Mouse (Mus musculus): ENCODE measurements around the gene Dnajb12. TPM values are rescaled to one million over a fixed set of nuclear protein-coding genes. Genes with fewer than 3 reads are reported as not detected.

Dnajb12 gene
- polyA plus RNA-seq, 1 experiment from 2014 or later = 29.8 TPM

DNA sequence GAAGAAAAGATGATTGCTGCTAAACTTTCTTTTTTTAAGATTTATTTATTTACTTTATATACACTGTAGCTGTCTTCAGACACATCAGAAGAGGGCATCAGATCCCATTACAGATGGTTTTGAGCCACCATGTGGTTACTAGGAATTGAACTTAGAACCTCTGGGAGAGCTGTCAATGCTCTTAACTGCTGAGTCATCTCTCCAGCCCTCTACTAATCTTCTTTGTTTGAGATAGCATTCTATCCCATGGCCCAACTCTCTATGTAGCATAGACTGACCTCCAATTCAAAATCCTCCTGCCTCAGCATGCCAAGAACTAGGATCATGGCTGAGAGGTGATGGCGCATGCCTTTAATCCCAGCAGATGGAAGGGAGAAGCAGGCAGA lies 6.7 kb downstream of the Dnajb12 start:
- Histone ChIP-seq H3K4me3 (ENCODE audit: low read depth, low read length) (no peak overlapping the region), H3K36me3 (ENCODE audit: control insufficient read depth, insufficient read depth, low read length) (no peaks in the 10 kb centered on the region; the same call in 1 of the 2 replicates), H3K9me3 (ENCODE audit: control insufficient read depth, low read depth, low read length) (no peaks in the 10 kb centered on the region), H3K27me3 (ENCODE audit: control insufficient read depth, insufficient read depth, low read length) (no peaks in the 10 kb centered on the region), H3K9ac (replicated peaks; ENCODE audit: low read depth, low read length) (no peak overlapping the region), H3K27ac (ENCODE audit: low read length) (no peak overlapping the region), H3K4me2 (replicated peaks; ENCODE audit: low read depth, low read length) (no peak overlapping the region), H3K4me1 (ENCODE audit: control insufficient read depth, insufficient read depth, low read length) (peaks cover 2% of the 10 kb centered on the region; the same call in 1 of the 2 replicates)
- no peak for ATAC-seq (ENCODE audit: insufficient number of reproducible peaks, insufficient read depth, low FRiP score, low read depth)
- 96% methylated on average over 1 of the region's 1 CpGs for WGBS

DNA sequence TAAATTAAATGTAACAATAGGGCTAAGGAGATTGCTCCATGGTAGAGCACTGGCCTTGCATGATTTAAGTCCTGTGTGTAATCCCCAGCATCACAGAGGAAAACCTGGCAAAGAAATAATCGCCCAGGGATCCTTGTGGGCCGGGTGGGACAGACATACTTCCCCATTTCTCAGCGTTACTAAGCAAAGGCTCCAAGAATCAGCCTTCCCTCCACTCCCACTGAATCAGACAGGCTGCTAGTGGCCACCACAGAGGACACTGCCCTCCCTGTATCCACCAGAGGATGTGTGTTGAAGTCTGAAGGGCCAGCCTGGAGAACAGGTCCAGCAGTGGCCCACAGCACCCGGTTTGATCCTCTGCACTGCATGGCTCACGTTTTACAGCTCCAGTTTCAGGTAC lies 8.1 kb downstream of the Dnajb12 start:
- no peaks in the 10 kb centered on the region for H3K4me1 ChIP-seq (ENCODE audit: control insufficient read depth, insufficient read depth, low read length)
- H3K9ac ChIP-seq (replicated peaks; ENCODE audit: low read depth, low read length) = no peak overlapping the region
- H3K4me3 ChIP-seq (ENCODE audit: low read depth, low read length) = no peak overlapping the region
- H3K4me2 ChIP-seq (replicated peaks; ENCODE audit: low read depth, low read length) = no peak overlapping the region
- 88% methylated on average over 5 of the region's 5 CpGs for WGBS
- peaks cover 13% of the 10 kb centered on the region; the same call in 1 of the 2 replicates for H3K36me3 ChIP-seq (ENCODE audit: control insufficient read depth, insufficient read depth, low read length)
- ATAC-seq (ENCODE audit: insufficient number of reproducible peaks, insufficient read depth, low FRiP score, low read depth) = no peak
- no peaks in the 10 kb centered on the region for H3K27me3 ChIP-seq (ENCODE audit: control insufficient read depth, insufficient read depth, low read length)
- no peak overlapping the region for H3K27ac ChIP-seq (ENCODE audit: low read length)
- no peaks in the 10 kb centered on the region for H3K9me3 ChIP-seq (ENCODE audit: control insufficient read depth, low read depth, low read length)

DNA sequence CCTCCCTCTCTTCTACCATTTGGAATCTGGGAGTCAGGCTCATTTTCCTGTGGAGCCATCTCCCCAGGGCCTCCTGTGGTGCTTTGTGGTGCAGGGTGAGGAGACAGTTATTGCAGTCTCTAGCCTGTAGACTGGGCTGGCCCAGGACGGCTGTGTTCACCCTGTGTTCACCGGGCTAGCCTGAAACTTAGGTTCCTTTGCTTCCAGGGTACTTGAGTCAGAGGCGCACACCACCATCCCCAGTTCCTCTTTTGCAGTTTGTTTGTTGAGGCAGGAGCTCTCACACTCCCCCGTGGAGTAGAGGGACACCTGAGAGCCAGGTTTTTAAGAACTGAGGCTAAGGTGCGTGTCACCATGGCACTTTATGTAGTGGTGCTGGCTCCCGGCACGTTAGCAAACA lies 10.0 kb downstream of the Dnajb12 start:
- Histone ChIP-seq H3K36me3 (ENCODE audit: control insufficient read depth, insufficient read depth, low read length) (peaks cover 28% of the 10 kb centered on the region), H3K27ac (ENCODE audit: low read length) (no peak overlapping the region), H3K9me3 (ENCODE audit: control insufficient read depth, low read depth, low read length) (no peaks in the 10 kb centered on the region), H3K9ac (replicated peaks; ENCODE audit: low read depth, low read length) (no peak overlapping the region), H3K4me3 (ENCODE audit: low read depth, low read length) (no peak overlapping the region), H3K4me2 (replicated peaks; ENCODE audit: low read depth, low read length) (no peak overlapping the region), H3K4me1 (ENCODE audit: control insufficient read depth, insufficient read depth, low read length) (no peaks in the 10 kb centered on the region), H3K27me3 (ENCODE audit: control insufficient read depth, insufficient read depth, low read length) (no peaks in the 10 kb centered on the region)
- no peak for ATAC-seq (ENCODE audit: insufficient number of reproducible peaks, insufficient read depth, low FRiP score, low read depth)
- WGBS = 89% methylated on average over 7 of the region's 7 CpGs

DNA sequence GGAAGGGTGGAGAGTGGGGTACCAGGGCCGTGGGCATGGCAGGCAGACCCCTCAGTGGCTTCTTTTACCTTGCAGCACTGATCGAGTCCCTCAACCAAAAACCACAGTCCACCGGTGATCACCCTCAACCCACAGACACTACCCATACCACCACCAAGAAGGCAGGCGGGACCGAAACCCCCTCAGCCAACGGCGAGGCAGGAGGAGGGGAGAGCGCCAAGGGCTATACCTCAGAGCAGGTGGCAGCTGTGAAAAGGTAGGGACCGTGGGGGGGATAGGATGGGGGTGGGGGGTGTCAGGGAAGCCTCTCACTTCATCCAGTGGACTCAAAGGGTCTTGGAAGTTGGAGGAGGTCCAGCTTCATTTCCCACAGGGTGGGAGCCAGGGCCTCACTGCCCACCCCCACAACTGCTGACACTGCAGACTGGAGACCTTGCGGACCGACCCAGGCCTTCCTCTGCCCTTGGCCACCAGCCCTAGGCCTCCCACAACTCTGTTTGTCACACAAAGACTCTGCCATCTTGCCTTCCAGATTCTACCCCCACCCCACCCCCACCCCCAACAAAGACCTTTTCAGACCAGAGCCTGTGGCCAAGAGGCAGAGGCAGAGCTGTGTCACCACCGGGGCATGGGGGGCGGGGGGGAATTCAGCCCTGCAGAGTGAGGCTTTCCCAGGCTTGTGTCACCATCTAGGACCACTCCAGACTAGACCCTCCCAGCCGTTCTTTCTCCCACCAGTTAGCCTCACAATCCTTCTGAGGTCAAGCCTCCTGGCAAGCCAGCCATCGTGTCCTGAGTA lies 10.8 kb downstream of the Dnajb12 start:
- Histone ChIP-seq H3K36me3 (ENCODE audit: control insufficient read depth, insufficient read depth, low read length) (peaks cover 31% of the 10 kb centered on the region), H3K9ac (replicated peaks; ENCODE audit: low read depth, low read length) (no peak overlapping the region), H3K27me3 (ENCODE audit: control insufficient read depth, insufficient read depth, low read length) (no peaks in the 10 kb centered on the region), H3K4me1 (ENCODE audit: control insufficient read depth, insufficient read depth, low read length) (no peaks in the 10 kb centered on the region), H3K27ac (ENCODE audit: low read length) (no peak overlapping the region), H3K4me3 (ENCODE audit: low read depth, low read length) (no peak overlapping the region), H3K4me2 (replicated peaks; ENCODE audit: low read depth, low read length) (no peak overlapping the region), H3K9me3 (ENCODE audit: control insufficient read depth, low read depth, low read length) (no peaks in the 10 kb centered on the region)
- 80% methylated on average over 15 of the region's 15 CpGs for WGBS
- 0 out of 2 replicates have a peak, but pooled peaks have one; percentile 1 for ATAC-seq (ENCODE audit: insufficient number of reproducible peaks, insufficient read depth, low FRiP score, low read depth)

DNA sequence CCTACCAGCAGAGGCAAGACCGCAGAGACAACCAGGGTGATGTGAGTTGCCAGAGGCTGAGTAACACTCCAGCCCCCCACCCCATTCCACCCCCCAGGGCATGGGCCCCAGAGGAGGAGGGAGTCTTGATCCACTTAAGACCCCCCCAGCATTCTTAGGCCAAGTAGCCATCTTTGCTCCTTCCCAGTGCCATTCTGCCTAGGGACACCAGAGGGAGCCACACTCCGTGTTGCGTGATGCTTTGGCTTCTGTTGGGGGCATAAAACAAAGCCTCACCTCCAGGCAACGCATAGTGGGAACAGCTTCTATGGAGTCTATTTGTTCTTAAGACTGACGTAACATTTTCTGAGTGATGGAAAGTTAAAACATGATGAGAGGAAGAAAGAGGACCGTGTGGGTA lies 13.6 kb downstream of the Dnajb12 start:
- no peak overlapping the region for H3K27ac ChIP-seq (ENCODE audit: low read length)
- H3K9ac ChIP-seq (replicated peaks; ENCODE audit: low read depth, low read length) = no peak overlapping the region
- ATAC-seq (ENCODE audit: insufficient number of reproducible peaks, insufficient read depth, low FRiP score, low read depth) = no peak; the same call in 1 of the 2 replicates
- H3K36me3 ChIP-seq (ENCODE audit: control insufficient read depth, insufficient read depth, low read length) = peaks cover 54% of the 10 kb centered on the region
- WGBS = 40% methylated on average over 6 of the region's 6 CpGs
- H3K4me1 ChIP-seq (ENCODE audit: control insufficient read depth, insufficient read depth, low read length) = no peaks in the 10 kb centered on the region
- H3K9me3 ChIP-seq (ENCODE audit: control insufficient read depth, low read depth, low read length) = no peaks in the 10 kb centered on the region
- H3K4me2 ChIP-seq (replicated peaks; ENCODE audit: low read depth, low read length) = no peak overlapping the region
- H3K4me3 ChIP-seq (ENCODE audit: low read depth, low read length) = no peak overlapping the region
- no peaks in the 10 kb centered on the region for H3K27me3 ChIP-seq (ENCODE audit: control insufficient read depth, insufficient read depth, low read length)

DNA sequence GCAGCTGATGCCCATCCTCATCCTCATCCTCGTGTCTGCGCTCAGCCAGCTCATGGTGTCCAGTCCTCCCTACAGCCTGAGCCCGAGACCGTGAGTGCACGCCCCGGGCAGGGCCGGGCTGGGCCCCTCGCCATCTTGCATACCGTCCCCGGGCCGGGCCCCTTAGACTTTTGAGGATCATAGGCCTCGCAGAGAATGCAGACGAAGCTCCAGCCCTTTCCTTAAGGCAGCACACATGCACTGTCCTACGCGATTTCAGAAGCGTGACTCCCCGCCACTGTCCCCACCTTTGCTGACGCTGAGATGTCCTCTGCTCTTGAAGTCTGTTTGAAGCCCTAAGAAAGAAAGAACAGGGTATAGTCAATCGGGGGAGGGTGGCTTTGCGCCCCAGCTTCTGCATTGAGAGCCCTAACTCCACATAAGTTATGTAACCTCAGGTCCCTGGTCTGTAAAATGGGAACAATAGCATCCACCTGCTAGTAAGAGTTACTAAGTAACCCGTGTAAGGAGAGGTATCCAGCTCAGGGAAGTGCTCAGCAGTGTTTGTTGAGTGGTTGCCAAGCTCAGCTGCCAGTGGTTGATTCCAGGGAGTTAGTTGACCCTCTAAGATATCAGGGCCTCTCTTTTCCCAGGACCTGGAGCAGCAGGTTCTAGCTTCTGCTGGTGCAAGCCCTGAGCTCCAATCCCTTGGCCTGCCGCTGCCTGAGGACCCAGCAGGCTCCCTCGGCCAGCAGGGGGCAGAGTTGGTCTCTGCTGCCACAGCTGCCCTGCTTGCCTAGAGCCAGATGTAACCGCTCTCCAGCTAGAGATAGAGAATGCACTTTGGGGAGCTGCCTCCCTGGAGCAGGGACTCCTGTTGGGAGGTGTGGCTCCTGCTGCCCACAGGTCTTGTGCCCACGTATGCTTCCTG lies 15.2 kb downstream of the Dnajb12 start:
- Histone ChIP-seq H3K4me3 (ENCODE audit: low read depth, low read length) (no peak overlapping the region), H3K27ac (ENCODE audit: low read length) (no peak overlapping the region), H3K4me1 (ENCODE audit: control insufficient read depth, insufficient read depth, low read length) (peaks cover 12% of the 10 kb centered on the region), H3K4me2 (replicated peaks; ENCODE audit: low read depth, low read length) (no peak overlapping the region), H3K36me3 (ENCODE audit: control insufficient read depth, insufficient read depth, low read length) (peaks cover 54% of the 10 kb centered on the region), H3K27me3 (ENCODE audit: control insufficient read depth, insufficient read depth, low read length) (no peaks in the 10 kb centered on the region), H3K9ac (replicated peaks; ENCODE audit: low read depth, low read length) (no peak overlapping the region), H3K9me3 (ENCODE audit: control insufficient read depth, low read depth, low read length) (no peaks in the 10 kb centered on the region)
- 80% methylated on average over 25 of the region's 25 CpGs for WGBS
- no peak for ATAC-seq (ENCODE audit: insufficient number of reproducible peaks, insufficient read depth, low FRiP score, low read depth)

DNA sequence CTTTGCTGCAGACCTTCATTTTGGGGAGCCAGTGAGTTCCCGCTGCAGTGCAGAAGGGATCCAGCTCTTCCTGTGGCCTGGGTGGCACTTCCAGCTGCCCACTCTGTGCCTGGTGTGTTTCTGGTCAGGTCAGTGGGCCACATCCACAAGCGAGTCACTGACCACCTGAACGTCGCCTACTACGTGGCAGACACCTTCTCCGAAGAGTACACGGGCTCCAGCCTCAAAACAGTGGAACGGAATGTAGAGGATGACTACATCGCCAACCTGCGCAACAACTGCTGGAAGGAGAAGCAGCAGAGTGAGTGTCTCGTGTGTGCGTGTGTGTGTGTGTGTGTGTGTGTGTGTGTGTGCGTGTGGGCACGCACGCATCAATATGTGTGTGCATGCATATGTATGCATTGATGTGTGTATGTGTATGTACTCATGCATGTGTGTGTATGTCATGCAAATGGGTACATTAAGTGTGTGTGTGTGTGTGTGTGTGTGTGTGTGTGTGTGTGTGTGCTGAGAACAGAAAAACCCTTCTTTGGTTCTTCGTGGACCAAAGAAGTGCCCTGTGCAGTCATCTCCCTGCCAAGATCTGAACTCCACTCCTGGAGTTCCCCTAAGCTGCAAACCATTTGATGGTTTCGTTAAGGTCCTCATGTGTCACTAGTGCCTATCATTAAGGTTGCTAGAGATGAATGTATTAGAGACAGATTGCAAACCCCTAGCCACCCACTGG lies 16.3 kb downstream of the Dnajb12 start:
- ATAC-seq (ENCODE audit: insufficient number of reproducible peaks, insufficient read depth, low FRiP score, low read depth) = no peak
- Histone ChIP-seq H3K27me3 (ENCODE audit: control insufficient read depth, insufficient read depth, low read length) (no peaks in the 10 kb centered on the region), H3K9me3 (ENCODE audit: control insufficient read depth, low read depth, low read length) (no peaks in the 10 kb centered on the region), H3K4me1 (ENCODE audit: control insufficient read depth, insufficient read depth, low read length) (peaks cover 23% of the 10 kb centered on the region), H3K27ac (ENCODE audit: low read length) (no peak overlapping the region), H3K9ac (replicated peaks; ENCODE audit: low read depth, low read length) (no peak overlapping the region), H3K4me2 (replicated peaks; ENCODE audit: low read depth, low read length) (no peak overlapping the region), H3K36me3 (ENCODE audit: control insufficient read depth, insufficient read depth, low read length) (peaks cover 54% of the 10 kb centered on the region), H3K4me3 (ENCODE audit: low read depth, low read length) (no peak overlapping the region)
- WGBS = 95% methylated on average over 17 of the region's 17 CpGs

DNA sequence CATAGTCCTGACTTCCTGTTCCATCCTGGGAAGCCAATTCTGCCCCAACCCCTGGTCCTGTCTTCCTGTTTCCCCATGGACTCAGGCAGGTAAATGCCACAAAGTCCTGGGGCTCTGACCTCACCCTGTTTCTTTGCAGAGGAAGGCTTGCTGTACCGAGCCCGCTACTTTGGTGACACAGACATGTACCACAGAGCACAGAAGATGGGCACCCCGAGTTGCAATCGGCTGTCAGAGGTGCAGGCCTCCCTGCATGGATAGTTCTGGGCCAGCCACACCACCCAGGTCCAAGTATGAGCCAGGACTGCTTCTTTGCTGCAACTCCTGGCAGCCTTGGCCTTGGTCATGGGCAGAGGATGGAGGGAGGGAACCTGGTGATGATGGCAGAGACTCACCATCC lies 16.9 kb downstream of the Dnajb12 start:
- Histone ChIP-seq H3K9me3 (ENCODE audit: control insufficient read depth, low read depth, low read length) (no peaks in the 10 kb centered on the region), H3K9ac (replicated peaks; ENCODE audit: low read depth, low read length) (no peak overlapping the region), H3K27me3 (ENCODE audit: control insufficient read depth, insufficient read depth, low read length) (no peaks in the 10 kb centered on the region), H3K4me1 (ENCODE audit: control insufficient read depth, insufficient read depth, low read length) (peaks cover 23% of the 10 kb centered on the region), H3K27ac (ENCODE audit: low read length) (no peak overlapping the region), H3K4me3 (ENCODE audit: low read depth, low read length) (no peak overlapping the region), H3K36me3 (ENCODE audit: control insufficient read depth, insufficient read depth, low read length) (peaks cover 54% of the 10 kb centered on the region), H3K4me2 (replicated peaks; ENCODE audit: low read depth, low read length) (no peak overlapping the region)
- ATAC-seq (ENCODE audit: insufficient number of reproducible peaks, insufficient read depth, low FRiP score, low read depth) = no peak
- WGBS = 90% methylated on average over 4 of the region's 4 CpGs

Data from stomach, embryonic 14.5 days (tissue).